Mouse (Mus musculus) lung, postnatal 0 days (tissue): Measurements from ENCODE around the gene Ttll11.

Source experiments
- CTCF ChIP-seq: IDR thresholded peaks from 2 replicates; pipeline ENCODE4 v1.5.1; 2016; ENCODE audit warnings: antibody characterized with exemption, mild to moderate bottlenecking
- EP300 ChIP-seq: IDR thresholded peaks from 2 replicates; pipeline ENCODE4 v1.6.1; 2016; ENCODE audit warnings: antibody characterized with exemption, mild to moderate bottlenecking, control low read depth

DNA sequence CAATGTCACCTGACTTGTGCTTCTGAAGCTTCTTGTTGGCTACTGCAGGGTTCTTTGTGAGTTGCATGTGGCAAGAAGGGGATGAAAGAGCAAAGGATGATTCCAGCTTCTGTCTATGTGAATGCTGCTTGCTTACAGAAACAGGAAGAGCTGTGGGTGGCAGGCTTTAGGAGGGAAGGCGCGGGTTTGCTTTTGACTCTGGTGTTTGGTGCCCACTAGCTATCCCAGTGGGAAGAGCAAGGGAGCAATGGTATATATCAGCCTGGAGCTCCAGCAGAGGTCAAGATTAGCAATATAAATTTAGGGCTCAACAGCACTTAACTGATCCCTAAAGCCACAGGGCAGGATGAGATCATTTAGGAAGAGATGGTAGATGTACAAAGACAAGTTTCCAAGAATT lies 82.6 kb downstream of the Ttll11 start:
- TF ChIP-seq CTCF: peak; percentile 40; the same call in 1 of the 2 replicates
- no peak for TF ChIP-seq EP300
